Mouse (Mus musculus): Measurements from ENCODE around the gene Mfsd4b3.

DNA sequence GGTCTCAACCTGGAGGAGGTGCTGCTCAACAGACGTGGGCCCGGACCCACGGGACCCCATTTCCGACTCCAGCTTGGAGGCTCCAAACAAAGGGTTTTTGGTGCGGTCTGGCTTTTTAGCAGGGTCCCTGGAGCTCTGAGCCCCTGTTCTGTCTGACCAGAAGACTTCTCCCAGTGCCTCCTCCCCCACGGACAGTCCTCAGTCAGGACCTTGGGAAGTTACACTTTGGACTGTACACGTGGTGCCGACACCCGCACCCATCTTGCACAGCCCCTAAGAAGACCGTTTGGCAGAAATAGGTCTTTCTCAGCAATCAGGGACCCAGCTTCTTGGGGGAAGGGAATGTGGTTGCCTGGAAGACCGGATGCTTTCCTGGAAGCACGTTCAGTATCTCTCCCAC is 26.5 kb upstream of the Mfsd4b3 start, which contains the start of gene Mfsd4b5:
- TF ChIP-seq POLR2A (IDR thresholded peaks at IDR 0.05; ENCODE audit: insufficient read depth, low read depth, low read length), result no peak
- no peak for TF ChIP-seq CTCF (IDR thresholded peaks at IDR 0.05; ENCODE audit: insufficient read depth, low read depth, low read length)
